Mouse (Mus musculus) cerebellum, adult 11 months (tissue): ENCODE measurements at regions not wholly inside any gene's neighbourhood (a gene's known extent, or its start where the extent isn't known, plus 50 kb on each side); places are given as distances from the start of the nearest gene placed in this dataset.

ENCODE experiments used
- DNase-seq: peaks from one replicate; pipeline ENCODE4 v3.0.0; 2022

- peak; percentile 1 for DNase-seq
Measured at GRCm38 (mm10) chrX:21293666-21294065, 118.2 kb upstream of the Gm21876 start.

DNA sequence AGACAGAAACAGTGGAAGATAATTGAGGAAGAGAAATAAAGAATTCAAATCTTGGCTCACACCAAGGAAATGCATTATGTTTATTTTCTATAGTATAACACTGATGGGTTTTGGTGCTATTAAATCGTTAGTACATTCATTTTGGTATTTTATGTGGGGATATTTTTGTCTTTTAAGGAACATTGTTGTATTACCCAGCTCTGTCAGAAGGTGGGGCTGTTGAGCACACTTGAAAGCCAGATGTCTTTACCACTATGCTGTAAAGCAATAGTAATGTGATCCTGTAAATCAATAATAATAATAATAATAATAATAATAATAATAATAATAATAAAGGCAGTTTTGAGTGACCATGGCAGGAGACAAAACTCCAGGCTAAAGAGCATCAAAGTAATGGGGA, 120.0 kb upstream of the Gm21876 start:
- no peak for DNase-seq

- no peak for DNase-seq
Measured at GRCm38 (mm10) chrX:21297349-21297748, 121.9 kb upstream of the Gm21876 start.

DNA sequence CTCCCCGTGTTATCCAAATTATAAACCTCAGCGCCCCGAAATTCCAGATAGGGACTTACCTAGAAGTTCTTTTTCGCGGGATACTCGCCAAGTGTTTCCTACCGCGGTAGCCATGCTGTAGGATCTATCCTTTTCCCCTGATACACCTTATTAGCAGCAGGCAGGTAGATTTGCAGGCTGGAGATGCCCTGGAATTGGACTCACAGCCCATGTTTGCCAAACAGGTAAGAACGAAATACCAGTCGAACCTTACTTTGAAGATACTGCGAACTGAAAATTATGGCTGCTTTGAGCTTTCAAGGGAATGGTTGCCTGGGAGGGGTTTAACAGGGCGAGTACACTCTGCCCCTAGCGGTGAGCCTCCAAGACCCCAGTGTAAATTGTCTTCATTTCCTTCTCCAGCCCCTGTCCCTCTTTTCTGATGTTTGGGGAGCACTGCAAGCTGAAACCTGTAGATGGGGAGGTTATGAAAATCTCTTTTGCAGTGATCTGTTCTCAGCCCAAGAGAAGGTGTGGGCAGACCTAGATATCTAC, 149.8 kb upstream of the Agtr2 start:
- DNase-seq: no peak

DNA sequence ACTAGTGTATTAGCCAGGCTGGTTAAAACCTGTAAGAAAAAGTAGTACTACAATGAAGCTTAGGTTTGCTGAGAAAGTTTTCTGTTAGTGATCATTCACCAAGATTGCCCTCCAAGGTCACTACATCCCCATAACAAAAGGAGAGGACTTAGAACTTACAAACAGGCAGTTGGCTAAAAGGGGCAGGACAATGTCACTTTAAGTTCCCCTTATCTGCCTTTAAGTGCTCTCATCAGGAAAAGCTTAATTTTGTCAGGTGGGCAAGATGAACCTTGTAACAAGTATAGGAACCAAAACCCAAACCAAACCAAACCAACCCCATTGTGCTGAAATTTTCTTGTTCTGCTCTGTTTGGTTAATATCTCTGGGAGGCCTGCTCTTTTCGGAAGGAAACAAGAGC, 139.9 kb upstream of the Agtr2 start:
- no peak for DNase-seq

DNA sequence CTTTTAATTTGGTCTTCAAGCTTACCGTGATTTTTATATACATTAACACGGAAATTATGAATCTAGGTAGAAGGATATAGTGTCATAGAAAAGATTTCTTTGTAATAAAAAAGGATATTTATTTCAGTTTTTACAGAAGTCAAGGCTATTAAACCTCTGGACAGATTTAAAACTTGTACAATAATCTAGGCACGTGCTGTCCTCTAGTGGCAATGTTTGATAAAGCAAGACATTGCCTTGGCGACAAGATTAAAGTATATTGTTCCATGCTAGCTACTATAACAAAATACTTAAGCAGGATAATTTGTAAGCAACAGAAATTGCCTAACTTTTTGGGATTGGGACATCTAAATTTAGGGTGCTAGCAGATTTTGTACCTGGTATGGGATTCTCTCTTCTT, 133.8 kb upstream of the Agtr2 start:
- DNase-seq: no peak

- no peak for DNase-seq
Measured at GRCm38 (mm10) chrX:21352350-21352749, 132.0 kb upstream of the Agtr2 start.

GRCm38 (mm10) chrX:21360771-21361667, 123.3 kb upstream of the Agtr2 start:
- peak; percentile 29 for DNase-seq

DNA sequence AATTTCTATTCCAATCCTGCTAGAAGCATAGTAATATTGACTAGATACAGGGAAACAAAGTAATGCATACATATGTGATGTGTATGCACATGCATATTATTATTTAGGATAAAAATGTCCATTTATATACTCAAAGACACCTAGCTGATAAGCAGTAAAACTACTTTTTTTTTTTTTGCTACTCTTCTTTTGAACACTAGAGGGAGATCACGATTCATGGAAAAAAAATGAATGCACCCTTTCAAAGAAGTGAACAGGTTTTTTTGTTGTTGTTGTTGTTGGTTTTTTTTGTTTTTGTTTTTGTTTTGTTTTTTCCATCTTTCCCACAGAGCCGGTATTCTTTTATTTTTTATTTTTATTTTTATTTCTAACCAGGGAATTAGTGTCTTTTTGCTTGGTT, 99.1 kb upstream of the Agtr2 start:
- no peak for DNase-seq

GRCm38 (mm10) chrX:21389992-21390391, 94.4 kb upstream of the Agtr2 start:
- DNase-seq: no peak

- no peak for DNase-seq
Measured at GRCm38 (mm10) chrX:21393212-21393611, 91.1 kb upstream of the Agtr2 start.

DNA sequence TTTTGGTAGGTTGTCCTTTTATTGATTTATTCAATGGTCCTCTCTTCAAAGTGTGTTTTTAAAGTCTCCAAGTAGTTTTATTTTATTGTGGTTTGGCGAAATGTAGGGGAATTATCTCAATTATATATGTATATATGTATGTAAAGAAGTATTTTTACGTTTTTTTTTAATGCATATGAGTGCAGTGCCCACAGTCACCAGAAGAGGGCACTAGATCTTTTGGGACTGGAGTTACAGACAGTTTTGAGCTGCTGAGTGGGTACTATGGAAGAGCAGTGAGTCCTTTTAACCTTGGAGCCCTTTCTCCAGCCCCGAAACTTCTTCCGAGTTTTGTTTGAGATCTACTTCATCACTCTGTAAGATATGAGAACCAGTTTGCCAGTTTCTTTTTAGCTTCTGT, 59.5 kb upstream of the Agtr2 start:
- no peak for DNase-seq

GRCm38 (mm10) chrX:21428081-21428480, 56.3 kb upstream of the Agtr2 start:
- DNase-seq: no peak

DNA sequence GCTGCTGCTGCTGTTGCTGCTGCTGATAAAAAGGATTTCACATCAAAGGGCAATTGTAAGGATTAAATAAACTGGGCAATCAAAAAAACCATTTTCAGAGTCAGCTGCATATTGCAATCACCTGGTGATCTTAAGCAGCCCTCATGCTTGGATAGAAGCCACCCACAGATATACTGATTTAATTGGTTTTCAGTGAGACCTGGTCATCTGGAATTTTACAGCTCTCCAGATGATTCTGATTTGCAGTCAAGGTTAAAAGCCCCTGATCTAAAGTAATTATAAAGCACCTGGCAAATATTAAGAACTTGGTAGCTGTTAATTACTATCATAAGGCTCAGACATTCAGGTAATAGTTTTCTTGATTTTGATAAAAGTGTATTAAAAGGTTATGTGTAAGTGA, 50.8 kb upstream of the Agtr2 start:
- no peak for DNase-seq
